ENCODE assay signal across 15 mouse cellular contexts in the genomic region with DNA sequence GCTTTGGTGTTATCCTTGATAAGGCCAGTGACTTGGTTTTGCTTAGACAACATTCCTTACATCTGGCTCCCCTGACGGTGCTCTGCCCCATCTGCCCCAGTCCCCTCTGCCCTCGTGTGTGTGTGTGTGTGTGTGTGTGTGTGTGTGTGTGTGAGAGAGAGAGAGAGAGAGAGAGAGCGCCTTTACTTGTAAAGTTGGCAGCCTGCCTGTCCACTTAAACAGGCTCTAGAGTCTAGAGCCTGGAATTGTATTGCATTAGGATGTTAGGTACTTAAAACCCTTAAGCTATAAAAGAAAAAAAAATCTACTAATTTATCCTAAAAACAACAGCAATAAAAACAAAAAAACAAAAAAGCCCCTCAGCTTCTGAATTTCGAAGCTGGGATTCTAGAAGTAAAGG. TPM values are rescaled to one million over a fixed set of nuclear protein-coding genes. Genes with fewer than 3 reads are reported as not detected.
A peak's percentile ranks its signal among the peaks of the same experiment; 100 is the strongest.
DNase-seq lines count a peak whose midpoint lies in the region; ATAC-seq and TF ChIP-seq lines count a peak whose summit lies in the region.
"Had no signal": no experiment of that assay in that cellular context is flagged by ENCODE, and none has a peak within 500 bp of the region (broad histone marks: within the 10 kb centered on the region; RNA-seq: fewer than 3 reads in every experiment).

No protein-coding gene starts in this region.

- WGBS in embryonic facial prominence, embryonic 14.5 days = 31% methylated on average over 4 of the region's 4 CpGs
- WGBS in embryonic facial prominence, embryonic 10.5 days = 47% methylated on average over 4 of the region's 4 CpGs
- WGBS in hindbrain, embryonic 15.5 days = 37% methylated on average over 4 of the region's 4 CpGs
- WGBS in hindbrain, embryonic 11.5 days = 45% methylated on average over 4 of the region's 4 CpGs
- 35% methylated on average over 4 of the region's 4 CpGs for WGBS in lung, adult 2 months
- WGBS in midbrain, embryonic 14.5 days = 57% methylated on average over 4 of the region's 4 CpGs

- peak; percentile 57 for DNase-seq in embryonic facial prominence, embryonic 14.5 days (ENCODE audit: low spot score)
- no peak for DNase-seq in embryonic facial prominence, embryonic 10.5 days (ENCODE audit: low spot score)
- no peak for DNase-seq in hindbrain, embryonic 11.5 days (ENCODE audit: low spot score)
- peak; percentile 32 for DNase-seq in lung, adult 2 months
- DNase-seq in midbrain, embryonic 14.5 days = peak; percentile 50
- DNase-seq in cerebellum, postnatal 36 days = no peak
- DNase-seq in adrenal gland, adult 8-10 months = no peak
- DNase-seq: cerebellum, adult 11-12 months; gastrocnemius, postnatal 36 days; kidney, adult 8-10 months; liver had no signal

- no peaks in the 10 kb centered on the region for H3K36me3 ChIP-seq in embryonic facial prominence, embryonic 14.5 days (ENCODE audit: control insufficient read depth, insufficient read depth, low read length)
- peaks cover 4% of the 10 kb centered on the region; the same call in 1 of the 2 replicates for H3K36me3 ChIP-seq in embryonic facial prominence, embryonic 10.5 days (replicated peaks)
- no peaks in the 10 kb centered on the region for H3K36me3 ChIP-seq in hindbrain, embryonic 15.5 days
- H3K36me3 ChIP-seq in hindbrain, embryonic 11.5 days (ENCODE audit: control insufficient read depth, insufficient read depth, low read length) = no peaks in the 10 kb centered on the region
- H3K36me3 ChIP-seq in midbrain, embryonic 14.5 days (ENCODE audit: control insufficient read depth, insufficient read depth, low read length) = no peaks in the 10 kb centered on the region
- H3K36me3 ChIP-seq: neural tube, embryonic 12.5 days had no signal

- H3K27me3 ChIP-seq in embryonic facial prominence, embryonic 14.5 days (replicated peaks; ENCODE audit: control insufficient read depth, insufficient read depth, low read length) = no peaks in the 10 kb centered on the region
- H3K27me3 ChIP-seq in embryonic facial prominence, embryonic 10.5 days (replicated peaks; ENCODE audit: low read depth, poor library complexity, severe bottlenecking) = no peaks in the 10 kb centered on the region
- H3K27me3 ChIP-seq in hindbrain, embryonic 15.5 days = no peaks in the 10 kb centered on the region
- H3K27me3 ChIP-seq in hindbrain, embryonic 11.5 days (ENCODE audit: control insufficient read depth, insufficient read depth, low read length) = no peaks in the 10 kb centered on the region
- H3K27me3 ChIP-seq in midbrain, embryonic 14.5 days (ENCODE audit: control insufficient read depth, insufficient read depth, low read length) = no peaks in the 10 kb centered on the region
- H3K27me3 ChIP-seq: CH12.LX; neural tube, embryonic 12.5 days had no signal

- no peaks in the 10 kb centered on the region for H3K9me3 ChIP-seq in embryonic facial prominence, embryonic 14.5 days (ENCODE audit: control insufficient read depth, low read length)
- no peaks in the 10 kb centered on the region for H3K9me3 ChIP-seq in embryonic facial prominence, embryonic 10.5 days
- H3K9me3 ChIP-seq in hindbrain, embryonic 15.5 days = no peaks in the 10 kb centered on the region
- H3K9me3 ChIP-seq in hindbrain, embryonic 11.5 days (ENCODE audit: control insufficient read depth, low read length) = no peaks in the 10 kb centered on the region
- no peaks in the 10 kb centered on the region for H3K9me3 ChIP-seq in midbrain, embryonic 14.5 days (ENCODE audit: control insufficient read depth, low read length)
- H3K9me3 ChIP-seq: neural tube, embryonic 12.5 days had no signal

- no peak overlapping the region for H3K27ac ChIP-seq in embryonic facial prominence, embryonic 14.5 days (replicated peaks; ENCODE audit: low read depth, low read length)
- no peak overlapping the region for H3K27ac ChIP-seq in embryonic facial prominence, embryonic 10.5 days (replicated peaks)
- H3K27ac ChIP-seq in hindbrain, embryonic 15.5 days (replicated peaks) = 0 out of 2 replicates have a peak overlapping the region, but pooled peaks have one; percentile 27
- no peak overlapping the region for H3K27ac ChIP-seq in hindbrain, embryonic 11.5 days (ENCODE audit: low read depth, low read length)
- no peak overlapping the region; the same call in 1 of the 2 replicates for H3K27ac ChIP-seq in midbrain, embryonic 14.5 days (replicated peaks; ENCODE audit: low read depth, low read length)
- H3K27ac ChIP-seq: layer of hippocampus, adult 2 months; neural tube, embryonic 12.5 days had no signal

- TF ChIP-seq CTCF in lung, adult 2 months (IDR thresholded peaks at IDR 0.05; ENCODE audit: insufficient read depth, low read length) = no peak

- no peak overlapping the region for H3K4me2 ChIP-seq in embryonic facial prominence, embryonic 14.5 days (ENCODE audit: low read depth, low read length)
- no peak overlapping the region for H3K4me2 ChIP-seq in hindbrain, embryonic 15.5 days
- H3K4me2 ChIP-seq in hindbrain, embryonic 11.5 days (replicated peaks; ENCODE audit: low read depth, low read length) = no peak overlapping the region
- H3K4me2 ChIP-seq in midbrain, embryonic 14.5 days (ENCODE audit: low read length) = no peak overlapping the region
- H3K4me2 ChIP-seq: neural tube, embryonic 12.5 days had no signal

- H3K4me3 ChIP-seq in embryonic facial prominence, embryonic 14.5 days (ENCODE audit: low read depth, low read length) = no peak overlapping the region
- H3K4me3 ChIP-seq in embryonic facial prominence, embryonic 10.5 days = no peak overlapping the region
- no peak overlapping the region for H3K4me3 ChIP-seq in hindbrain, embryonic 15.5 days
- H3K4me3 ChIP-seq in hindbrain, embryonic 11.5 days (ENCODE audit: low read depth, low read length) = no peak overlapping the region
- no peak overlapping the region for H3K4me3 ChIP-seq in lung, adult 2 months (replicated peaks; ENCODE audit: extremely low read depth, low read depth, low read length)
- no peak overlapping the region for H3K4me3 ChIP-seq in midbrain, embryonic 14.5 days (replicated peaks; ENCODE audit: low read depth, low read length)
- H3K4me3 ChIP-seq: layer of hippocampus, adult 2 months; neural tube, embryonic 12.5 days had no signal

- H3K9ac ChIP-seq in embryonic facial prominence, embryonic 14.5 days (ENCODE audit: low read depth, low read length) = no peak overlapping the region
- no peak overlapping the region for H3K9ac ChIP-seq in hindbrain, embryonic 15.5 days
- H3K9ac ChIP-seq in hindbrain, embryonic 11.5 days (ENCODE audit: low read depth, low read length) = no peak overlapping the region
- H3K9ac ChIP-seq in midbrain, embryonic 14.5 days (replicated peaks; ENCODE audit: low read length) = no peak overlapping the region
- H3K9ac ChIP-seq: neural tube, embryonic 12.5 days had no signal

- ATAC-seq in embryonic facial prominence, embryonic 14.5 days (ENCODE audit: low read depth) = no peak
- no peak for ATAC-seq in hindbrain, embryonic 15.5 days (ENCODE audit: low FRiP score, low read depth)
- no peak for ATAC-seq in hindbrain, embryonic 11.5 days (ENCODE audit: low FRiP score)
- ATAC-seq in midbrain, embryonic 14.5 days (ENCODE audit: low FRiP score, low TSS enrichment) = no peak

- 0 out of 2 replicates have a peak, but pooled peaks cover 2% of the 10 kb centered on the region for H3K4me1 ChIP-seq in embryonic facial prominence, embryonic 14.5 days (ENCODE audit: control insufficient read depth, insufficient read depth, low read length)
- peaks cover 23% of the 10 kb centered on the region for H3K4me1 ChIP-seq in embryonic facial prominence, embryonic 10.5 days
- H3K4me1 ChIP-seq in hindbrain, embryonic 15.5 days (replicated peaks) = peaks cover 30% of the 10 kb centered on the region
- H3K4me1 ChIP-seq in hindbrain, embryonic 11.5 days (replicated peaks; ENCODE audit: control insufficient read depth, insufficient read depth, low read length) = no peaks in the 10 kb centered on the region; the same call in 1 of the 2 replicates
- peaks cover 11% of the 10 kb centered on the region for H3K4me1 ChIP-seq in lung, adult 2 months (ENCODE audit: control insufficient read depth, insufficient read depth, low read length)
- H3K4me1 ChIP-seq in midbrain, embryonic 14.5 days (ENCODE audit: control insufficient read depth, insufficient read depth, low read length) = peaks cover 8% of the 10 kb centered on the region

- no peak for TF ChIP-seq POLR2A in lung, adult 2 months (IDR thresholded peaks at IDR 0.05; ENCODE audit: borderline replicate concordance, extremely low read depth, low read depth, low read length)

RNA-seq across cellular contexts. Expression of a gene that starts 15.2 kb away (rescaled TPM):
- 51.4 and 52.0 TPM in 2 replicates for polyA plus RNA-seq in embryonic facial prominence, embryonic 14.5 days (2014; fragmentation: Nextera tagmentation; extraction: Ambion mirVana)
- polyA plus RNA-seq in embryonic facial prominence, embryonic 10.5 days (2016; fragmentation: Nextera tagmentation; extraction: Ambion mirVana) = 39.6 and 44.2 TPM in 2 replicates
- 178 and 198 TPM in 2 replicates for polyA plus RNA-seq in hindbrain, embryonic 15.5 days (2015; fragmentation: Nextera tagmentation; extraction: Ambion mirVana)
- 33.0 and 42.6 TPM in 2 replicates for polyA plus RNA-seq in hindbrain, embryonic 11.5 days (2014; fragmentation: Nextera tagmentation; extraction: Ambion mirVana)
- polyA plus RNA-seq in lung, adult 2 months (2012; rRNA removed) = 93.8 and 111 TPM in 2 replicates
- polyA plus RNA-seq in midbrain, embryonic 14.5 days (2014; fragmentation: Nextera tagmentation; extraction: Ambion mirVana) = 104 and 117 TPM in 2 replicates
- total RNA-seq in adrenal gland, adult 8-10 months (2022) = 100 to 1,000 TPM; 106 to 164 (median 136) TPM

Comparison
In these comparisons a context has a peak if more than half of its experiments do, and no peak if none do; other contexts are left out.
1. DNase-seq: peak in embryonic facial prominence, embryonic 14.5 days (single experiment), lung, adult 2 months (single experiment) and midbrain, embryonic 14.5 days (single experiment); none in embryonic facial prominence, embryonic 10.5 days (single experiment), hindbrain, embryonic 11.5 days (single experiment), cerebellum, postnatal 36 days (0 of 2) and adrenal gland, adult 8-10 months (single experiment).